Mouse (Mus musculus): ENCODE measurements around the gene Klb. TPM values are rescaled to one million over a fixed set of nuclear protein-coding genes. Genes with fewer than 3 reads are reported as not detected.

Klb gene
- total and polyA plus RNA-seq, 3 experiments = not detected

- TF ChIP-seq E2F4 (IDR thresholded peaks at IDR 0.05; ENCODE audit: insufficient replicate concordance, low read depth, low read length) (no peak), CTCF (conservative IDR thresholded peaks at IDR 0.05 in 1 of 2, IDR thresholded peaks at IDR 0.05 in 1 of 2; ENCODE audit: low read depth in 2 of 2, low read length in 2 of 2) (peak; percentile 93 to 98), EP300 (IDR thresholded peaks at IDR 0.05; ENCODE audit: low read length) (no peak), MEF2A (IDR thresholded peaks at IDR 0.05; ENCODE audit: borderline replicate concordance, low read depth, low read length) (peak; percentile 54; the same call in 1 of the 2 replicates), JUN (IDR thresholded peaks at IDR 0.05; ENCODE audit: insufficient read depth, low read depth, low read length) (no peak), SMC3 (IDR thresholded peaks at IDR 0.05; ENCODE audit: low read depth, low read length) (peak; percentile 91), MAFK (IDR thresholded peaks at IDR 0.05; ENCODE audit: insufficient replicate concordance, low read length) (no peak), MXI1 (IDR thresholded peaks at IDR 0.05; ENCODE audit: low read depth, low read length) (no peak)
These were observed 53.3 kb downstream of the Klb start (continued) for GRCm38 (mm10) chr5:65401251-65401994.

- Histone ChIP-seq H3K27ac (ENCODE audit: insufficient read depth, low read depth) (no peak overlapping the region), H3K4me3 (replicated peaks in 1 of 3; ENCODE audit: low read depth in 2 of 3, low read length in 2 of 3, poor library complexity in 1 of 3) (no peak overlapping the region), H3K9ac (ENCODE audit: insufficient read depth, low read depth) (no peak overlapping the region), H3K27me3 (replicated peaks) (no peaks in the 10 kb centered on the region), H3K79me2 (replicated peaks; ENCODE audit: control insufficient read depth, extremely low read depth, insufficient read depth, poor library complexity, severe bottlenecking) (no peaks in the 10 kb centered on the region), H3K36me3 (replicated peaks in 1 of 2; ENCODE audit: control insufficient read depth in 1 of 2, insufficient read depth in 1 of 2, low read length in 1 of 2) (peaks cover 38 to 80% of the 10 kb centered on the region in 2 experiments), H3K4me2 (ENCODE audit: insufficient read depth, low read depth, poor library complexity, severe bottlenecking) (no peak overlapping the region), H3K9me3 (replicated peaks; ENCODE audit: low read length) (no peaks in the 10 kb centered on the region), H3K4me1 (ENCODE audit: control insufficient read depth in 1 of 2, insufficient read depth in 2 of 2) (no peaks in the 10 kb centered on the region)
- no peak for DNase-seq (ENCODE audit: extremely low read depth)
- in situ Hi-C loops (cut with MboI; ENCODE audit: low pct_ligation_motif_present, low pct_unique_long_range_greater_than_20kb, low sequenced_read_pairs) = loop anchor here (5.0 kb wide), 1 partner anchor 119 kb away; no protein-coding TSS in a partner anchor
- dilution Hi-C loops (cut with MboI; ENCODE audit: extremely low pct_ligation_motif_present, extremely low pct_unique_long_range_greater_than_20kb, low sequenced_read_pairs) = no loop called here
- TF ChIP-seq TBP (conservative IDR thresholded peaks at IDR 0.05; ENCODE audit: low read depth, low read length) = no peak
- no peak for TF ChIP-seq ZMIZ1 (IDR thresholded peaks at IDR 0.05; ENCODE audit: low read depth, low read length)
- TF ChIP-seq POLR2AphosphoS2 (IDR thresholded peaks at IDR 0.05; ENCODE audit: low read depth, low read length) = no peak
- TF ChIP-seq SMC3 (IDR thresholded peaks at IDR 0.05; ENCODE audit: low read depth, low read length) = no peak
- no peak for TF ChIP-seq JUN (IDR thresholded peaks at IDR 0.05; ENCODE audit: insufficient read depth, low read depth, low read length)
- TF ChIP-seq MXI1 (IDR thresholded peaks at IDR 0.05; ENCODE audit: low read depth, low read length) = no peak
These were observed 59.9 kb downstream of the Klb start for GRCm38 (mm10) chr5:65407989-65408388.

GRCm38 (mm10) chr5:65415653-65416458 lies 67.7 kb downstream of the Klb start:
- no peak overlapping the region for H3K9ac ChIP-seq (ENCODE audit: insufficient read depth, low read depth)
- dilution Hi-C loops (cut with MboI; ENCODE audit: extremely low pct_ligation_motif_present, extremely low pct_unique_long_range_greater_than_20kb, low sequenced_read_pairs) (no loop called here), in situ Hi-C loops (cut with MboI; ENCODE audit: low pct_ligation_motif_present, low pct_unique_long_range_greater_than_20kb, low sequenced_read_pairs) (no loop called here)
- H3K4me1 ChIP-seq (ENCODE audit: control insufficient read depth in 1 of 2, insufficient read depth in 2 of 2) = peaks cover 0 to 18% of the 10 kb centered on the region in 2 experiments; a peak in 2 of 4 replicates
- H3K27ac ChIP-seq (ENCODE audit: insufficient read depth, low read depth) = no peak overlapping the region
- H3K79me2 ChIP-seq (replicated peaks; ENCODE audit: control insufficient read depth, extremely low read depth, insufficient read depth, poor library complexity, severe bottlenecking) = no peaks in the 10 kb centered on the region
- no peak overlapping the region for H3K4me3 ChIP-seq (replicated peaks in 1 of 3; ENCODE audit: low read depth in 2 of 3, low read length in 2 of 3, poor library complexity in 1 of 3)
- H3K9me3 ChIP-seq (replicated peaks; ENCODE audit: low read length) = no peaks in the 10 kb centered on the region
- DNase-seq (ENCODE audit: extremely low read depth) = no peak
- no peaks in the 10 kb centered on the region for H3K27me3 ChIP-seq (replicated peaks)
- no peak overlapping the region for H3K4me2 ChIP-seq (ENCODE audit: insufficient read depth, low read depth, poor library complexity, severe bottlenecking)
- peaks cover 19 to 57% of the 10 kb centered on the region in 2 experiments for H3K36me3 ChIP-seq (replicated peaks in 1 of 2; ENCODE audit: control insufficient read depth in 1 of 2, insufficient read depth in 1 of 2, low read length in 1 of 2)
- TF ChIP-seq HCFC1 (IDR thresholded peaks at IDR 0.05; ENCODE audit: low read depth, low read length) = no peak
- no peak for TF ChIP-seq JUND (conservative IDR thresholded peaks at IDR 0.05; ENCODE audit: low read depth, low read length)
- TF ChIP-seq JUN (IDR thresholded peaks at IDR 0.05; ENCODE audit: insufficient read depth, low read depth, low read length) = no peak
- TF ChIP-seq POLR2AphosphoS2 (IDR thresholded peaks at IDR 0.05; ENCODE audit: low read depth, low read length) = no peak
- TF ChIP-seq MYC (IDR thresholded peaks at IDR 0.05; ENCODE audit: low read depth, low read length) = no peak
- no peak for TF ChIP-seq ZNF384 (IDR thresholded peaks at IDR 0.05; ENCODE audit: low read depth, low read length)
- no peak for TF ChIP-seq E2F4 (IDR thresholded peaks at IDR 0.05; ENCODE audit: insufficient replicate concordance, low read depth, low read length)
- no peak for TF ChIP-seq NELFE (IDR thresholded peaks at IDR 0.05; ENCODE audit: low read depth, low read length)
- no peak for TF ChIP-seq MAX (IDR thresholded peaks at IDR 0.05; ENCODE audit: low read length)
- TF ChIP-seq NRF1 (IDR thresholded peaks at IDR 0.05; ENCODE audit: low read depth, low read length) = no peak
- TF ChIP-seq ELF1 (IDR thresholded peaks at IDR 0.05; ENCODE audit: low read depth, low read length) = no peak
- no peak for TF ChIP-seq IRF4 (IDR thresholded peaks at IDR 0.05; ENCODE audit: low read depth, low read length)
- TF ChIP-seq ZKSCAN1 (IDR thresholded peaks at IDR 0.05; ENCODE audit: borderline replicate concordance, low read depth, low read length) = no peak
- TF ChIP-seq MEF2A (IDR thresholded peaks at IDR 0.05; ENCODE audit: borderline replicate concordance, low read depth, low read length) = no peak
- no peak for TF ChIP-seq POLR2A (IDR thresholded peaks at IDR 0.05; ENCODE audit: low read depth, low read length)
- no peak for TF ChIP-seq RCOR1 (conservative IDR thresholded peaks at IDR 0.05; ENCODE audit: low read depth, low read length)
- no peak for TF ChIP-seq ZC3H11A (IDR thresholded peaks at IDR 0.05; ENCODE audit: low read depth, low read length)
- TF ChIP-seq PAX5 (IDR thresholded peaks at IDR 0.05; ENCODE audit: low read length) = no peak
- TF ChIP-seq ETS1 (conservative IDR thresholded peaks at IDR 0.05; ENCODE audit: low read depth, low read length) = no peak
